Comparison of ENCODE assay signal across 8 mouse cellular contexts in the genomic region with DNA sequence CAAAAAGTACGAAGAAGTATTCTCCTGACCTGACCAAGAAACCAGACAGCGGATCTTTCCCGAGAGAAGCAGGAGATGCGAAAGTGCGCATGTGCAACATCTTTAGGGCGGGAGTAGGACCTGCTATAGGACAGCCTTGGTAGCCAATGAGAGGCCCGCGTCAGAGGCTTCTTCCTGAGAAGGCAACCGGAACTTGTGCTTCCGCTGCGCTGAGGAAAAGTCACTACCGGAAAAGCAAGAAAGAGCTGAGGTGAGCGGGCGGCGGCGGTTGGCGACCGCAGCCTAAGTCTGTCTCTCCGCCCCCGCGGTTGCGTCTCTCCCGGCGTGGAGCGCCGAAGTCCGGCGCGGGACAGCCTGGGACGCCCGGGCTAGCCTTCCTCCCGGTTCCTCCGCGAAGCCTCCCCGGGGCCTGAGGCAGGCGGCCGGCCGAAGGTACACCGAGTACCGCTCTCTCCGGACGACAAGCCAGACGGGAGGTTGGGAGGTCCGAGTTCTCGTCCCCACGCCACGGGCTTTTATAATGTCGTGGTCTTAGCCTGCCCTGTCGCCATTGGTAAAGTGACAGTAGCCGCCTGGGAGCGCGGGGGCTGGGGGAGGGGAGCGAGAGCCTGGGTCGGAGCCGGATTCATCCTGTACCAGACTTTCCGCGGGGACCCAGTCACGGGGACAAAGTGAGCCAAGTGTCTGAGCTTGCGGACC. TPM values are rescaled to one million over a fixed set of nuclear protein-coding genes. Genes with fewer than 3 reads are reported as not detected.
A peak's percentile ranks its signal among the peaks of the same experiment; 100 is the strongest.
DNase-seq lines count a peak whose midpoint lies in the region; ATAC-seq and TF ChIP-seq lines count a peak whose summit lies in the region.

TSS of gene Med7 (plus strand) at position 166 of the 699 bp plus-strand sequence.

- peak; percentile 92 for DNase-seq in G1E (ENCODE audit: low spot score)
- peak; percentile 93 to 98 for DNase-seq in cerebellum, adult 18-20 months
- DNase-seq in heart, postnatal 36 days = peak; percentile 90 to 91
- DNase-seq in layer of hippocampus, adult 2 months (ENCODE audit: low spot score in 2 of 2) = peak; percentile 89 to 97
- DNase-seq in lung, embryonic 14.5 days = peak; percentile 98
- peak; percentile 92 for DNase-seq in thymus, adult 2 months

- peak; percentile 81 for ATAC-seq in G1E (ENCODE audit: extremely low read depth, insufficient number of reproducible peaks, low FRiP score, poor library complexity, severe bottlenecking)
- peak; percentile 100 for ATAC-seq in forebrain, embryonic 16.5 days
- ATAC-seq in lung, embryonic 14.5 days (ENCODE audit: insufficient read depth) = peak; percentile 99

- TF ChIP-seq CTCF in G1E (IDR thresholded peaks at IDR 0.05; ENCODE audit: low read depth, low read length) = no peak
- TF ChIP-seq CTCF in layer of hippocampus, adult 2 months (conservative IDR thresholded peaks at IDR 0.05) = no peak
- no peak for TF ChIP-seq CTCF in lung, embryonic 14.5 days (IDR thresholded peaks at IDR 0.05; ENCODE audit: low read depth)
- no peak for TF ChIP-seq CTCF in olfactory bulb, adult 2 months (IDR thresholded peaks at IDR 0.05; ENCODE audit: insufficient read depth, low read depth, low read length)
- no peak for TF ChIP-seq CTCF in thymus, adult 2 months (IDR thresholded peaks at IDR 0.05; ENCODE audit: borderline replicate concordance, control insufficient read depth, extremely low read depth, insufficient read depth, low read length, poor library complexity)

- H3K27ac ChIP-seq in forebrain, embryonic 16.5 days (ENCODE audit: low read length) = peak within 1 kb of the TSS; percentile 84
- peak within 1 kb of the TSS; percentile 96 for H3K27ac ChIP-seq in layer of hippocampus, adult 2 months
- H3K27ac ChIP-seq in lung, embryonic 14.5 days (ENCODE audit: low read depth) = peak within 1 kb of the TSS; percentile 93
- H3K27ac ChIP-seq in olfactory bulb, adult 2 months (ENCODE audit: insufficient read depth, low read depth, low read length) = peak within 1 kb of the TSS; percentile 46; the same call in 1 of the 2 replicates
- peak within 1 kb of the TSS; percentile 70 for H3K27ac ChIP-seq in thymus, adult 2 months (ENCODE audit: control insufficient read depth, insufficient read depth, low read length)

- intact Hi-C loops in heart, postnatal 36 days (cut with DNase I) = loop anchor here (5.0 to 10.0 kb wide), 2 partner anchors 495 to 1962 kb away; partner anchors contain the start of genes Lsm11 and Ublcp1

- TF ChIP-seq POLR2A in olfactory bulb, adult 2 months (IDR thresholded peaks at IDR 0.05; ENCODE audit: insufficient read depth, low read depth, low read length) = peak; percentile 46; the same call in 1 of the 2 replicates
- TF ChIP-seq POLR2A in thymus, adult 2 months (IDR thresholded peaks at IDR 0.05; ENCODE audit: control insufficient read depth, extremely low read depth, insufficient read depth, low read length, poor library complexity) = peak; percentile 88

- peak within 1 kb of the TSS; percentile 86 for H3K9ac ChIP-seq in forebrain, embryonic 16.5 days (replicated peaks; ENCODE audit: low read depth, low read length)
- peak within 1 kb of the TSS; percentile 95 for H3K9ac ChIP-seq in lung, embryonic 14.5 days

- no peaks in the 10 kb centered on the region for H3K9me3 ChIP-seq in G1E (replicated peaks)
- no peaks in the 10 kb centered on the region for H3K9me3 ChIP-seq in forebrain, embryonic 16.5 days (ENCODE audit: control insufficient read depth, low read length)
- no peaks in the 10 kb centered on the region for H3K9me3 ChIP-seq in lung, embryonic 14.5 days (ENCODE audit: low read depth, low read length)

- H3K4me2 ChIP-seq in forebrain, embryonic 16.5 days (ENCODE audit: low read length) = peak within 1 kb of the TSS; percentile 91
- H3K4me2 ChIP-seq in lung, embryonic 14.5 days = peak within 1 kb of the TSS; percentile 89

- no peaks in the 10 kb centered on the region for H3K27me3 ChIP-seq in G1E (ENCODE audit: insufficient read depth, low read length)
- H3K27me3 ChIP-seq in forebrain, embryonic 16.5 days (replicated peaks; ENCODE audit: control insufficient read depth, insufficient read depth, low read length) = no peaks in the 10 kb centered on the region
- no peaks in the 10 kb centered on the region for H3K27me3 ChIP-seq in lung, embryonic 14.5 days (ENCODE audit: insufficient read depth, low read length)
- H3K27me3 ChIP-seq in thymus, adult 2 months (ENCODE audit: control insufficient read depth, insufficient read depth, low read length) = no peaks in the 10 kb centered on the region

- WGBS in forebrain, embryonic 16.5 days = under 1% methylated on average over 58 of the region's 59 CpGs
- under 1% methylated on average over 59 of the region's 59 CpGs for WGBS in lung, embryonic 14.5 days
- WGBS in olfactory bulb, adult 2 months = under 1% methylated on average over 59 of the region's 59 CpGs
- WGBS in thymus, adult 2 months = under 1% methylated on average over 59 of the region's 59 CpGs

- peaks cover 21% of the 10 kb centered on the region for H3K36me3 ChIP-seq in G1E (replicated peaks)
- H3K36me3 ChIP-seq in forebrain, embryonic 16.5 days (ENCODE audit: control insufficient read depth, insufficient read depth) = peaks cover 5% of the 10 kb centered on the region
- H3K36me3 ChIP-seq in lung, embryonic 14.5 days (ENCODE audit: insufficient read depth) = peaks cover 13% of the 10 kb centered on the region
- H3K36me3 ChIP-seq in thymus, adult 2 months (ENCODE audit: control insufficient read depth, insufficient read depth, low read length) = peaks cover 10% of the 10 kb centered on the region; the same call in 1 of the 2 replicates

- peaks cover 39% of the 10 kb centered on the region for H3K4me1 ChIP-seq in G1E (ENCODE audit: insufficient read depth, low read depth, low read length)
- peaks cover 11% of the 10 kb centered on the region for H3K4me1 ChIP-seq in forebrain, embryonic 16.5 days (replicated peaks; ENCODE audit: control insufficient read depth, insufficient read depth, low read length)
- peaks cover 3% of the 10 kb centered on the region; the same call in 1 of the 2 replicates for H3K4me1 ChIP-seq in lung, embryonic 14.5 days (ENCODE audit: insufficient read depth)
- peaks cover 4% of the 10 kb centered on the region; the same call in 1 of the 2 replicates for H3K4me1 ChIP-seq in olfactory bulb, adult 2 months (ENCODE audit: control insufficient read depth, insufficient read depth, low read length)
- peaks cover 5% of the 10 kb centered on the region for H3K4me1 ChIP-seq in thymus, adult 2 months (replicated peaks; ENCODE audit: control insufficient read depth, insufficient read depth, low read length)

- H3K4me3 ChIP-seq in G1E (ENCODE audit: low read depth, low read length) = peak within 1 kb of the TSS; percentile 94
- peak within 1 kb of the TSS; percentile 90 for H3K4me3 ChIP-seq in forebrain, embryonic 16.5 days (replicated peaks; ENCODE audit: low read length)
- H3K4me3 ChIP-seq in layer of hippocampus, adult 2 months = peak within 1 kb of the TSS; percentile 92
- peak within 1 kb of the TSS; percentile 91 for H3K4me3 ChIP-seq in lung, embryonic 14.5 days (ENCODE audit: low read depth, low read length)
- H3K4me3 ChIP-seq in olfactory bulb, adult 2 months (ENCODE audit: insufficient read depth, low read depth, low read length) = peak within 1 kb of the TSS; percentile 99
- H3K4me3 ChIP-seq in thymus, adult 2 months (ENCODE audit: control insufficient read depth, insufficient read depth, low read length) = peak within 1 kb of the TSS; percentile 94

RNA-seq across cellular contexts. Expression of gene Med7, which starts in this region (rescaled TPM):
- total RNA-seq in G1E (2014; fragmentation: Nextera tagmentation) (133 and 154 TPM in 2 replicates), G1E (2017) (77.8 and 103 TPM in 2 replicates)
- 275 and 326 TPM in 2 replicates for polyA plus RNA-seq in G1E (2012)
- 73.1 and 88.4 TPM in 2 replicates for polyA plus RNA-seq in forebrain, embryonic 16.5 days (2015; fragmentation: Nextera tagmentation; extraction: Ambion mirVana)
- 10 to 100 TPM; 14.7 to 15.4 TPM for total RNA-seq in heart, postnatal 36 days (2021)
- total RNA-seq in layer of hippocampus, adult 2 months (2021) = 10 to 100 TPM; 34.4 to 36.1 TPM
- 69.3 and 71.8 TPM in 2 replicates for polyA plus RNA-seq in lung, embryonic 14.5 days (2014; fragmentation: Nextera tagmentation; extraction: Ambion mirVana)
- polyA plus RNA-seq in olfactory bulb, adult 2 months (2012; ENCODE audit: insufficient read depth, insufficient read length, low replicate concordance, missing spikeins) = not detected in 2 replicates
- 26.2 and 28.2 TPM in 2 replicates for polyA plus RNA-seq in thymus, adult 2 months (2012; rRNA removed)

Comparison
In these comparisons a context has a peak if more than half of its experiments do, and no peak if none do; other contexts are left out.
1. Peak in every context shown above with its lines: DNase-seq, ATAC-seq, H3K4me3 ChIP-seq and H3K27ac ChIP-seq.
2. H3K27ac ChIP-seq: peak in every context shown above with its lines; median percentile 96 in layer of hippocampus, adult 2 months; 93 in lung, embryonic 14.5 days; 84 in forebrain, embryonic 16.5 days; 70 in thymus, adult 2 months; 46 in olfactory bulb, adult 2 months.